Mouse (Mus musculus) liver, embryonic 16.5 days (tissue): ENCODE data around the gene Zbtb38. TPM values are rescaled to one million over a fixed set of nuclear protein-coding genes. Genes with fewer than 3 reads are reported as not detected.

ENCODE experiments used
- ATAC-seq: fragments of 200-750 bp; cut with Nextera tagmentation; 2 replicates; pipeline ENCODE4 v1.8.0; 2017; ENCODE audit warnings: low read depth, mild to moderate bottlenecking, moderate number of reproducible peaks, moderate library complexity
- H3K27ac ChIP-seq: fragments of 300-500 bp; sonication (generic); 2 replicates; pipeline ENCODE4 v1.5.1; 2014; ENCODE audit warnings: mild to moderate bottlenecking, low read length
- H3K27me3 ChIP-seq: fragments of 300-500 bp; sonication (generic); 2 replicates; pipeline ENCODE4 v1.6.1; 2014; ENCODE audit warnings: low read depth, low read length, mixed read lengths; ENCODE audit not compliant: control insufficient read depth, insufficient read depth
- H3K36me3 ChIP-seq: fragments of 300-500 bp; sonication (generic); 2 replicates; pipeline ENCODE4 v1.6.1; 2014; ENCODE audit warnings: mild to moderate bottlenecking; ENCODE audit not compliant: control insufficient read depth, insufficient read depth
- H3K4me1 ChIP-seq: fragments of 300-500 bp; sonication (generic); 2 replicates; pipeline ENCODE4 v1.6.1; 2014; ENCODE audit warnings: low read depth, low read length, mixed read lengths; ENCODE audit not compliant: control insufficient read depth
- H3K4me2 ChIP-seq: fragments of 300-500 bp; sonication (generic); 2 replicates; pipeline ENCODE4 v1.6.1; 2014; ENCODE audit warnings: low read depth, low read length, mixed read lengths
- H3K4me3 ChIP-seq: fragments of 300-500 bp; sonication (generic); 2 replicates; pipeline ENCODE4 v1.5.1; 2014; ENCODE audit warnings: low read depth, mild to moderate bottlenecking, low read length
- H3K9ac ChIP-seq: fragments of 300-500 bp; sonication (generic); 2 replicates; pipeline ENCODE4 v1.6.1; 2014; ENCODE audit warnings: low read depth, low read length
- H3K9me3 ChIP-seq: fragments of 300-500 bp; sonication (generic); replicated peaks from 2 replicates; pipeline ENCODE4 v1.6.1; 2016; ENCODE audit warnings: low read length; ENCODE audit not compliant: control insufficient read depth
- WGBS: fragments of 180-500 bp; shearing (Covaris S2); extraction: QIAGEN DNeasy Blood & Tissue Kit; methylation state at CpG from one replicate; pipeline ENCODE4 v1.1.7; 2014; ENCODE audit not compliant: insufficient replicate concordance; 5-methylcytosine and 5-hydroxymethylcytosine counted together
- polyA plus RNA-seq: library from polyadenylated mRNA; unstranded; fragments of >200 nt; fragmentation: Nextera tagmentation; extraction: Ambion mirVana; gene quantifications from 2 replicates; pipeline ENCODE4 v1.2.1, GENCODE M21; 2015

Gene Zbtb38
- polyA plus RNA-seq, 1 experiment from 2014 or later, result 5.3 TPM

GRCm38 (mm10) chr9:96699276-96700035 lies 53.2 kb downstream of the Zbtb38 start:
- WGBS, result 77% methylated on average over 6 of the region's 6 CpGs
- peaks cover 4% of the 10 kb centered on the region; the same call in 1 of the 2 replicates for H3K36me3 ChIP-seq
- H3K4me1 ChIP-seq, result no peaks in the 10 kb centered on the region
- no peaks in the 10 kb centered on the region for H3K27me3 ChIP-seq
- H3K4me2 ChIP-seq, result no peak overlapping the region
- H3K9ac ChIP-seq, result no peak overlapping the region
- no peak overlapping the region for H3K4me3 ChIP-seq
- no peaks in the 10 kb centered on the region for H3K9me3 ChIP-seq
- ATAC-seq, result no peak
- H3K27ac ChIP-seq, result no peak overlapping the region

DNA sequence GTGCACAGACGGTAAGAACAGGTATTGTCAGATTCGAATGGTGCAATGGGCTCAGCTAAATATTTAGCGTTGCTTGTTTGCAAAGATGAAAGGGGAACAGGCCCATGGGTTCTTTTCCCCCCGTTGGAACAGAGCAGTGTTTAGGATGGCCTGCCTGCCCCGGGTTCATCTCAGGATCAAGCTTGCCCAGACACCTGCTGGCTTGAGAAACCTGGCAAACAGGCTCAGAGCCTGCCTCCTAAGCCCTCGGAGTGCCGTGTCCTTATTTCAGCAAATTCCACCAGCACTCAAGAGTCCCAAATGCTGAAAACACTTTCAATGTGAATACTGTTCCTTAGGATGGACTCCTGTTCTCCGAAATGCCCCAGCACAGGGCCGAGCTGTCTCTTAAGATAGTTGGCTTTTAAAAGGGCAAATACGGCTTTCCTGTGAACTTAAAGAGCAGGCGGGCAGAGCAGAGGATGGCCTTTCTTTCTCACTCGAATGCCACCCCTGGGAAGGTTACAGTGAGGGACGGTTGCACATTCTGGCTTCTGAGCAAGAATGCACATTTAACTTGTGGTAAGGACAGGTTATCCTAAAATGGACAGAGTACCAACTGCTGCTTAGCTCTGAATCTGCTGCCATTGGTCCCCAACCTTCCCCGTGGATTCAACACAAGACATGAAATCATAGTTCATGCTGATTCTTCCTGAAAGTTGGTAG lies 55.7 kb downstream of the Zbtb38 start:
- Histone ChIP-seq H3K9me3 (no peaks in the 10 kb centered on the region), H3K27me3 (no peaks in the 10 kb centered on the region), H3K9ac (no peak overlapping the region), H3K4me1 (no peaks in the 10 kb centered on the region), H3K27ac (no peak overlapping the region), H3K4me2 (no peak overlapping the region), H3K36me3 (peaks cover 4% of the 10 kb centered on the region; the same call in 1 of the 2 replicates), H3K4me3 (no peak overlapping the region)
- ATAC-seq, result no peak
- 70% methylated on average over 14 of the region's 14 CpGs for WGBS

- no peak for ATAC-seq
- no peak overlapping the region for H3K27ac ChIP-seq
- WGBS, result 78% methylated on average over 12 of the region's 12 CpGs
These were observed 56.5 kb downstream of the Zbtb38 start for GRCm38 (mm10) chr9:96696141-96696561.

DNA sequence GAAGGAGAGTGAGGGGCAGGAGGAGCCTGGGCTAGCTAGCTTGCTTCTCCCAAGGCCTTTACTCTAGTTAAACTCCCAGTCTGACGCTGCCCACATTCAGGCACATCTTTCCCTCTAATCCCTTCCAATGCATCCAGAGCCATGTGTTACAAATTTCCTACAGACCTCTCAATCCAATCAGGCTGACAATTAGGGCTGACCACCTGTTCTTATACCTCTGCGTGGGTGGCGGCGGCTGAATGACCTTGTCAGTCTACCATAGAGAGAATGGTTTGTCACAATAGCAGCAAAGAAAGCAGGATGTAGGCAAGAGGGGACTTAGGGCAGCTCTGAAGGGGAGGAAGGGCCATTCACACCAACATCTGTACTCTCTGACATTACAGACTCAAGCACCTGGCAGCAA lies 62.2 kb downstream of the Zbtb38 start:
- no peaks in the 10 kb centered on the region for H3K4me1 ChIP-seq
- WGBS, result 80% methylated on average over 4 of the region's 4 CpGs
- no peak for ATAC-seq
- no peak overlapping the region for H3K4me2 ChIP-seq
- H3K9ac ChIP-seq, result no peak overlapping the region
- H3K4me3 ChIP-seq, result no peak overlapping the region
- no peaks in the 10 kb centered on the region for H3K27me3 ChIP-seq
- H3K36me3 ChIP-seq, result peaks cover 13% of the 10 kb centered on the region
- H3K9me3 ChIP-seq, result no peaks in the 10 kb centered on the region
- no peak overlapping the region for H3K27ac ChIP-seq

More at GRCm38 (mm10) chr9:96696141-96696561, 56.5 kb downstream of the Zbtb38 start:
- Histone ChIP-seq H3K9me3 (no peaks in the 10 kb centered on the region), H3K9ac (no peak overlapping the region), H3K4me2 (no peak overlapping the region), H3K27me3 (no peaks in the 10 kb centered on the region), H3K4me3 (no peak overlapping the region), H3K36me3 (peaks cover 4% of the 10 kb centered on the region; the same call in 1 of the 2 replicates), H3K4me1 (no peaks in the 10 kb centered on the region)

DNA sequence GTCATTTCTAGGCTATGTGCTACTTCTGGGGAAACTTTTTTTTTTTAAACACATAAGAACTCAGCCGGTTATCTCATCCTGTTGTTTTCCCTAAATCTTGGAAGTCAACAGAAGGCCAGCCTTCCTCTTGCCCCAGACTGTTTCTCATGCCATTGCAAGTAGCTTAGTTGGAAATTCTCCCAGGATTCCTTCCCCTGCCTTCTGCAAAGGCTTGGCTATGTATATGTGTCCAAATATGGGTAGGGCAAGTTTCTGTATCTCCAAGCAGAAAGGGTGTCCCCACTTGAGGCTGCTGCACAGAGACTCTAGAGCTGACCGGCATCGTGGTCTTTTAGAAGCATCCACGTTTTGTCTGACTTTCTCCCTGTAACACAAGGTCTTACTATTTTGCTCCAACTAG lies 63.6 kb downstream of the Zbtb38 start:
- Histone ChIP-seq H3K27me3 (no peaks in the 10 kb centered on the region), H3K9ac (no peak overlapping the region), H3K27ac (no peak overlapping the region), H3K4me2 (no peak overlapping the region), H3K9me3 (no peaks in the 10 kb centered on the region), H3K4me3 (no peak overlapping the region), H3K4me1 (no peaks in the 10 kb centered on the region), H3K36me3 (peaks cover 13% of the 10 kb centered on the region)
- no peak for ATAC-seq
- 67% methylated on average over 4 of the region's 4 CpGs for WGBS

- no peak overlapping the region for H3K9ac ChIP-seq
- WGBS, result 75% methylated on average over 21 of the region's 21 CpGs
- no peak overlapping the region for H3K27ac ChIP-seq
These were observed 64.3 kb downstream of the Zbtb38 start for GRCm38 (mm10) chr9:96688194-96688875.

DNA sequence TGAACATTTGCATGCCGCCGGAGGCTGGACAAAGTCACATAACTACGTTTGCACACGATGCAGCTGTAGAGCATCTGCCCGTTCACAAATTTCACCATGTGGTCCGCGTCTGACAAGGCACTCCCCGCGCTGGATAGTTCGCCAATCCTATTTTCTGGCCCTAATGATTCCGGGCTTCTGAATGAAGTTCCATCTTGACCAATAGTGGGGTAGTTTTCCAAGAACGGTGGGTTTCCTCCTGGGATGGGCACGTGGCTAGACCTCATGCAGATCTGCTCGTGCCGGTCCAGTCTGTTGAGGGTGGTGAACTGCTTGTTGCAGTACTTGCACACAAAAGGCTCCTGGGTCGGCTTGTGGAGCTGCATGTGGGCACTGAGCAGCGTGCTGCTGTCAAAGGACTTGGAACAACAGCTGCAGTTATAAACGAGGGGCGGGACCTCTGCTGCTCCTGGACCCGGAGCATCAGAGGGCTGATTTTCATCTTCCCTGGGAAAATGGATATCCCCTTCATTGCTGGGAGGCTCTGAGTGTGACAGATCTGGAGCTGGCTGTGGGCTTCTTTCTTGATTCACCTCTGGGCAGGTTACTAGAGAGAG lies 64.9 kb downstream of the Zbtb38 start:
- H3K4me3 ChIP-seq, result no peak overlapping the region
- H3K9me3 ChIP-seq, result no peaks in the 10 kb centered on the region
- H3K4me2 ChIP-seq, result no peak overlapping the region
- H3K4me1 ChIP-seq, result no peaks in the 10 kb centered on the region
- no peak for ATAC-seq
- H3K27me3 ChIP-seq, result no peaks in the 10 kb centered on the region
- H3K36me3 ChIP-seq, result peaks cover 13% of the 10 kb centered on the region
- H3K9ac ChIP-seq, result no peak overlapping the region
- no peak overlapping the region for H3K27ac ChIP-seq
- 84% methylated on average over 20 of the region's 20 CpGs for WGBS

More at GRCm38 (mm10) chr9:96688194-96688875, 64.3 kb downstream of the Zbtb38 start:
- H3K9me3 ChIP-seq, result no peaks in the 10 kb centered on the region
- H3K36me3 ChIP-seq, result peaks cover 13% of the 10 kb centered on the region
- no peak for ATAC-seq
- H3K4me3 ChIP-seq, result no peak overlapping the region
- H3K4me1 ChIP-seq, result no peaks in the 10 kb centered on the region
- H3K27me3 ChIP-seq, result no peaks in the 10 kb centered on the region
- no peak overlapping the region for H3K4me2 ChIP-seq

DNA sequence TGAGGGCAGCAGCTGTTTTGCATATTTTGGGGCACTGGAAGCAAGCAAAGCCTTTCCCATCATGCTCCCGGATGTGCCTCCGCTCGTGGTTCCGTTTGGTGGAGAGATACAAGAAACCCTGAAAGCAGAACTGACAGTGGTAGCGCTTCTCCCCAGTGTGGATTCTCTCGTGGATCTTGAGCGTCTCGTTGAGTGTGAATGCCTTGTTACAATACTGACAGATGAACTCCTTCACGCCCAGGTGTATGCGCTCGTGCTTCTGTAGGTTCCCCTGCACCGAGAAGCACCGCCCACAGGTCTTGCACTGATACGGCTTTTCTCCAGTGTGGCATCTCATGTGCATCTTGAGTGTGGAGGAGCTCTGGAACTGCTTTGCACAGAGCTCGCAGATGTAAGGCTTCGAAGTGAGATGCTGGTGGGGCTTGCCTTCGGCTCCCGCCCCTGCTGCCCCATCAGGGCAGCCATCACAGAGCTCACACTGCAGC lies 67.0 kb downstream of the Zbtb38 start:
- Histone ChIP-seq H3K36me3 (peaks cover 13% of the 10 kb centered on the region), H3K27me3 (no peaks in the 10 kb centered on the region), H3K4me2 (no peak overlapping the region), H3K9ac (no peak overlapping the region), H3K4me3 (no peak overlapping the region), H3K27ac (no peak overlapping the region), H3K9me3 (no peaks in the 10 kb centered on the region), H3K4me1 (no peaks in the 10 kb centered on the region)
- 82% methylated on average over 18 of the region's 18 CpGs for WGBS
- no peak for ATAC-seq
